Mouse (Mus musculus) duodenum, adult 2 months (tissue): ENCODE measurements around the gene Mfsd12. TPM values are rescaled to one million over a fixed set of nuclear protein-coding genes. Genes with fewer than 3 reads are reported as not detected.

ENCODE experiments used
- polyA plus RNA-seq: library from polyadenylated mRNA; depleted of rRNA; stranded (reverse); fragments of >200 nt; gene quantifications from 2 replicates; pipeline ENCODE4 v1.2.3, GENCODE M21; 2012; ENCODE audit warnings: low replicate concordance; rRNA removed

Gene Mfsd12
- 14.7 and 31.5 TPM in 2 replicates for polyA plus RNA-seq

DNA sequence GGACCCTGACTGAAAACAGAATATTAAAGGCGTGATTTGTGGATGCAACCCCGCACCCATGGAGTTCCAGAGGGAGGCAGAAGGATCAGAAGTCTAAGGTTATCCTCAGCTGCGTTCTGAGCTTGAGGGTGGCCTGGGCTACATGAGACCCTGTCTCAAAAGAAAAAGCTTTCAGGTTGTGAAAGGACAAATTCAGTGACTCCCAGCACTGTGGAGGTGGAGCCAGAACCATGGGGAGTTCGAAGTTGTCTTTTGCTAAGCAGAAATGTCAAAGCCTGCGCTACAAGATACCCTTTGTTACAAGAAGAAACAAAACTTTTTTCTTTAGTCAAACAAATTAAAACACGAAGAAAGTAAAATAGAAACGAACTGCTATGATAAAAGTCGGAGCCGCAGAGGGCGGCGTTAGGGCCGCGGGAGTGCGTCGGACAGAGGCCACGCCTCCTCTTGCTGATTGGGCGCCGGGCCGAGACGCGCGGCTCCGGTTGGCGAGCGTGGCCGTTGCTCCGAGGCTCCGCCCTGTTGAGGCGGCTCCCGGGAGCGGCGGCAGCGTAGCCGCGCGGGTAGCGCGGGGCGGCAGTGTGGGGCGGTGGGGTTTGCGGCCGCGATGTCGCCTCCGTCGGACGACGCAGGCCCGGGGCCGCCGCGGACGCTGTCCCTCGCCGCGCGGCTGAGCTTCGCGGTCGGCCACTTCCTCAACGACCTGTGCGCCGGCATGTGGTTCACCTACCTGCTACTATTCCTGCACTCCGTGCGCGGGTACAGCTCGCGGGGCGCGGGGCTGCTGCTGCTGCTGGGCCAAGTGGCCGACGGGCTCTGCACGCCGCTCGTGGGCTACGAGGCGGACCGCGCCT lies at the start of gene Mfsd12:
Gene Mfsd12, plus strand, starts transcription at position 501 of the 854 bp plus-strand sequence.

DNA sequence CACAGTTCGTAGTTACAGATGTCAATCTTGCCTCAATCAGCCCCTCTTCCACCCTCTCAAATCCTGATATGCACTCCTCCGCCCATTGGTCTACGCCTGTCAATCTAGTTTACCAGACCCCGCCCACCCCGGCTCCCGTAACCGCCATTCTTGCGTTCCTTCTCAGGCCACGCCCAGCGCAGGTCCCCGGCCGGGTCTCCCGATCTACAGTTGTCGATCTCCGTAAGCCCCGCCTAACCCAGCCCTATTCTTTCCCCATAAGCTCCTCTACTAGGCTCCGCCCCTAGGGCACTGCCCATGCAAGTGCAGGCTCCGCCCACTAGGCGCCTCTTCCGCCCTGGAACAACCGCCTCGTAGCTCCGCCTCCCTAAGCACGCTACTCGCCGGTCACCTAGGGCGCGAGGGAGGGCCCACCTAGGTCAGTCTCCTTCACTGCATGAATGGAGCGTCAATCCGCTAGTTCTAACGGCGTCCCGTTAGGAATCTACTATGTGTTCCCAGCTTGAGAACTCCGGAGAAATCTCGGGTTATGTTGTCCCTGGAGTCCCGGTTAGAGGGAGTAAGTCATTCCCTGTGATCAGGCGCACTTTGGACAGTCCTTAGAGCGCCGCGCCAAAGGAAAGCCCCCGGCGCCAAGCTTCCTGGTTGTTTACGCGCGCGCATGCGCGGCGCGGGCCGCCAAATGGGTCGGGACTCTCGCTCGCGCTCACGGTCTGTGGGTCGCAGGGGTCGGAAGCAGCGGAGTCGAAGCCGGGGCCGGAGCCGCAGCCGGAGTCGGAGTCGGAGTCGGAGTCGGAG lies 36.5 kb upstream of the Mfsd12 start, which contains the start of gene Cactin:
Gene Cactin, plus strand, starts transcription at position 554 of the 798 bp plus-strand sequence.

DNA sequence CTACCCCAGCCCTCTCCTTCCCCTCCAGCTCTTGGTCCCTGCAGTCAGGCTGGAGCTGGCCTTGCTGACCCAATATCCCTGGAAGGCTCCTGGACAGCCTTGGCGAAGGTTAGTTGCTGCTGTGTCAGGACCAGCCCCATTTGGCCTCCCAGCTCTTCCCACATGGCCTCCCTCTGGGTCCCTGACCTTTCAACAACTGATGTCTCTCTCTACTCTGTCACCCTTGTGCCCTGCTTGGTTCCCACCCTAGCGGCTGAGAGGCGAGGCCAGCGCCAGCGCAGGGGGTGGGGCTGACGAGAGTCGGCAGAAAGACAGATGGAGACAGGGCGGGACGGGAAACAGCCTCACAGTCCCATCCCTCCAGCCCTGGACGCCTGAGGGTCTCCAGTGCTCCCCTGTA lies 28.9 kb upstream of the Mfsd12 start, which contains the start of gene Tbxa2r:
Gene Tbxa2r, plus strand, starts transcription at position 346 of the 400 bp plus-strand sequence.

DNA sequence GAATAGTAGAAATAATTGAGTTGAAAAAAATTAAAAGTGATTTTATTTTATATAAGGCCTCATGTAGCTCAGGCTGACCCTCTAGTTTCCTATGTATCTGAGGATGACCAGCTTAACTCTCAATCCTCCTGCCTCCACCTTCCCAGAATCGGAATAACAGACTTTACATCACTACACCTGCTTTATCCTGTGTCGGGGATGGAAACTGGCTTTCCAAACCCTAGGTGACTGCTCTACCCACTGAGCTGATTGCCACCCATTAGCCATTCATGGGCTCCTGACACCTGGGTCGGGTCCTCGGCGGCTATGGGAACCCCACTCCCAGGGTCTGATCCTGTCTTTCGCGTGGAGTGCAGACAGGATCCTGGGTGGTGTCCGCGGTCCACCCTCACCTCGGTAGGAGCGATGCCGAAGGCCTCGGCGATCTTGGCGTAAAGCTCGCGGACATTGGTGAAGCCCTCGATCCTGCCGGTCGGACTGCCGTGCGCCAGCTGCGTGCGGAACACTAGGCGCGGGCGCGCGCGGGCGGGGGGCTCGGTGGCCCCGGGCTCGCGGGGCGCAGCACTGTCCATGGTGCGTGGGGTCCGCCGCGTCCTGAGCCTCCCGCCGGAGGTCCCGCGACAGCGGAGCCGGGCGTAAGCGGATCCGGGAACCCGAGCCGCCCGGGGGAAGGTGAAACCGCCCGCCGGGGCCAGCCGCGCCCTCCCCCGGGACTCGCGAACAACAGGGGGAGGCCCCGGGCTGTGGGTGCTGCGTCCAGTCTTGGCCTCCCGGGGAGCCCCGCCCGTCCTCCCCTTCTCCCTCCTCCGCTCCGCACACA lies 14.4 kb upstream of the Mfsd12 start, which contains the start of gene Gipc3:
Gene Gipc3, minus strand, starts transcription at position 581 of the 820 bp plus-strand sequence.

DNA sequence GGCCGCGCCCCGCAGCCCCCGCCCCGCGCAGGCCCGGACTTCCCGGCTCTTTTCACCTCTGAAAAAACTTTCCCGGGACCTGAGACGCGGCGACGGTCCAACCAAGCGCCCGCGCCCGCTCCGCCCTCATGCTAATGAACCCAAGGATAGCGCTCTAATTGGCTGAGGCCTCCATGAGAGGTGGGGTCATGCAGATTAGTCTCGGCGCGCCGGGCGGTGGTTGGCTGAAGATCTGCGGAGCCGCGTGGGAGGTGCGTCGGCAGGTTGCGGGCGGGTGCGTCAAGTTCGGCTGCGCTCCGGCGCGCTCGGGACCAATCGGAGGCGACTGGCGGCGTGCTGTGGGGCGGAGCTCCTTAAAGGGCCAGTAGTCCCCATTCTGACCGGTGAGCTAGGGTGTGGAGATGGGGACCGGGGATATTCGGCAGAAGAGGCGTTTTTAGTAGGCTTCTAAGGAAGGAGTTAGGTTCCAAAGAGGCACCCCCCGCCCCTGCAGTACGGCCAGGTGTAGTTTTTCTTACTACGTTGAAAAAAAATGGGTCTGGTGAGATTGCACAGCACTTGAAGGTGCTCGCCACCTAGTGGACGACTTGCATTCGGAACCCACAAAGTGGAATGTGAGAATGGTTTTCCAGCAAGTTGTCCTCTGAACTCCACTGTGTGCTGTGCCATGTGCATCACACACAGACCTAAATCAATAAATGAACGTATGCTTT lies 6.8 kb upstream of the Mfsd12 start, which contains the start of gene Hmg20b:
Gene Hmg20b, minus strand, starts transcription at position 130 of the 713 bp plus-strand sequence.

DNA sequence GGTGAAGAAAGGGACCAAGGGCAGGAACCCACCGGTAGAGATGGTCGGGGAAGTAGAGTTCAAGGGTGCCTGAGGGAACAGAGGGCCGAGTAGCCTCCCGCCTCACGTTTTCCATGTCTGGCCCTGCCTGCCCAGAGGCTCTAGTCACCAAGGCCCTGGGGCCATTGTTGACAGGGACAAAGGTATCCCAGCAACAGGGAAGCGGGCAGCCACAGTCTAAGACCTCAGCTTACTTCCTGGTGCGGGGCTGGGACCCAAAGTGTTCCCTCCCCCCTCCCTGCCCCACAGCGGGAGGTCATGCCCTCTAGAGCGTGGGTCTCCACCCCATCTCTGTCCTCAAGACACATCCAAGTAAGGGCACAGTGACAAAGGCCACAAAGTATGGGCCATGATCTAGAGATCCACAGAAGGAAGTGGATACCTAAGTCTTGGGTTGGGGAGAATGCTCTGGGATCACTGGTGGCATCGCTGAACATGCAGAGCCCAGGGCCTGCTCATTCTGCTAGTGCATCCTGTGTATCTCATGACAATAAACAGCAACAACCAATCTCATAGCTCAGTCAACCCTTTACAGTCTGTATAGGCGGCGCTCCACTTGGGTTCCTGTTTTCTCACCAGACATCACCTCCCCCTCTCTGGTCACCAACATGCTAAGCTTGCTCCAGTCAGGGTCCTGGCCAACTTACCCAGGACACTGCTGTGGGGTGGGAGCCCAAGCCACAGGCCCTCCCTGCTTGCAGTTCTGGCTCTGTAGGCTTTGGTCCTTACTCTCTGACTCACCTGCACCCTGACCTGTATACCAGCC lies 8.6 kb downstream of the Mfsd12 start, which contains the start of gene 4930404N11Rik:
Gene 4930404N11Rik, minus strand, starts transcription at position 145 of the 805 bp plus-strand sequence.

DNA sequence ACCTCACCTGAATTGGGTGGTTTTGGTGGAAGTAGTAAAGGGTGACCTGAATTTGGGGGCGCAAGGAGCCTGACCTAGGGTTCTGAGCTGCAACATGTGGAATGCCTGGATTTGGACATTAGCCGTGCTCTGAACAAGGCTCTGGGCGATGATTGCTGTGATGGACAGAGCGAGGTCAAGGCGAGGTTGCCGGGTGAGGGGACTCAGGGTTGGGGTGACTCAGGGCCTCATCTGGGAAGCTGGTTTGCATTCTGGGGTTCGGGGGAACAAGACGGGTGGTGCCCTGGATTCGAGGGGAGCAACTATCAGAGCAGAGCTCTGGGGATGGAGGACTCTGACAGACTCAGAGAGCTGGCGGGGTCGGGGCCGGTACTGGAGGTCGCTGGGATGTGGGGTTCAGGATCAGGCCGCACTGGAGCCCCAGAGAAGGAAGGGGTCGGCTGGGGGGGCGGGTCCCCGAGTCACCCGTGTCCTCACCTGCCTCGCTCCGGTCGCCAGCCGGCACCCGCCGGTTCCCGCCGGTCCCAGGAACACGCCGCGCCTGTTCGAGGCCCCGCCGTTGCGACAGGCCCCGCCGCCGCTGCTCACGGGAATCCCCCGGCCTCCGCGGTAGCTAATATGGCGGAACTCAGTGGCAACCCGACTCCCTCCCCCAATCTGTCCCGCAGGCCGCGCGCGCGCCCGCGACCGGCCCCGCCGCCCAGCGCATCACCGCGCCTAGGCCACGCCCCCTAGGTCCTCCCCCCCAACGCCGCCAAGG lies 20.7 kb downstream of the Mfsd12 start, which contains the start of gene Fzr1:
Gene Fzr1, minus strand, starts transcription at position 724 of the 760 bp plus-strand sequence.

DNA sequence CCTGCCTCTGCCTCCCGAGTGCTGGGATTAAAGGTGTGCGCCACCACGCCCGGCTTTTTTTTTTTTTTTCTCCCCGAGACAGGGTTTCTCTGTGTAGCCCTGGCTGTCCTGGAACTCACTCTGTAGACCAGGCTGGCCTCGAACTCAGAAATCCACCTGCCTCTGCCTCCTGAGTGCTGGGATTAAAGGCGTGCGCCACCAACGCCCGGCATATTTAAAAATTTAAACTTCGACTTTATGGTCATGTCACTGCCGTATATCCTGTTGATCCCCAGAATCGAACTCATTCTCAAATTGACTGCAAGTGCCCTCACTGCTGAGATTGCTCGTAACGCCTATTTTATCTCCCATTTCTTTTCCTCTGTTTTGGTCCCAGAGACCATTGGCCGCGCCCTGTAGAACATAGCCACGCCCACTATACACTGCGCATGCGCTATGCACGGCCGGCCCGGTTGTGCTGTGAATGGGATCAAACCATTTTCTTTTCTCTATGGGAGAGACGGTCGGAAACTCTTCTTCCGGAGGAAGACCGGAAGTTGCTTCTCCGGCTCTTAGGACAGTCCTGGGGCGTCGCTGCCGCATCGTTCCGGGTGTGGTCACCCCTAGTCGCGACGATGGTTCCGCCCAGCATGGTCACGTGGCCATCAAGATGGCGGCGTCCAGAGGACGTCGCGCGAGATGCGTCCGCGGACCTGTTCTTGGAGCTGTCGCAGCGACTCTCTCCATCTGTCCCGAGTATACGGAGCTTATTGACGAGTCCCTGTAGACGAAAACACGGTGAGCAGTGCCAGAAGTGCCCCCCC lies 26.7 kb downstream of the Mfsd12 start, which contains the start of the genes Dohh and Gm48551:
Gene Dohh, plus strand, starts transcription at position 627 of the 803 bp plus-strand sequence.
Gene Gm48551, plus strand, starts transcription at position 665 of the 803 bp plus-strand sequence.

DNA sequence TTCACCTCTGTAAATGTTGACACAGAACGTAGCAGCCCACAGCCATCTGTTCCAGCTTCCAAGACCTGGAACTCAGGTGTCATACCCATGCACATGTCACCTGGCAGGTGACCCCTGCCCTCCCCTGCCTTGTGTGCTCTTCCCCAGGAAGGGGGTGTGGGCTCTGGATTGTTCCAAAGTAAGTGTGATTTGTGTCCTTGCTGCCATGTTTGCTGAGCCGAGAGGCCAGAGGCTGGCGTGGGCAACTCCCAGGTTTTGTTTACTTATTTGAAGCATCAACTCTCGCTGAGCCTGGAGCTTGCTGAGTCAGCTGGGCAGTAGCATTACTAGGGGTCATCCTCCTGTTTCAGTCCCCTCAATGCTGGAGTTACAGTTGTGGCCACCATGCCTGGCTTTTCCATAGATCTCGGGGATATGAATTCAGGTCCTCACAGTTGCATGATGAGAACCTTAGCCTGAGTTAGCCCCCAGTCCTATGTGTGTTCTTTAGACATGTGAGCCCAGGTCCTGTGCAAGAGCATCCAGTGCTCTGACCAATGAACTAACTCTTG lies 31.3 kb downstream of the Mfsd12 start, which contains the start of gene Gm48552:
Gene Gm48552, plus strand, starts transcription at position 501 of the 551 bp plus-strand sequence.

DNA sequence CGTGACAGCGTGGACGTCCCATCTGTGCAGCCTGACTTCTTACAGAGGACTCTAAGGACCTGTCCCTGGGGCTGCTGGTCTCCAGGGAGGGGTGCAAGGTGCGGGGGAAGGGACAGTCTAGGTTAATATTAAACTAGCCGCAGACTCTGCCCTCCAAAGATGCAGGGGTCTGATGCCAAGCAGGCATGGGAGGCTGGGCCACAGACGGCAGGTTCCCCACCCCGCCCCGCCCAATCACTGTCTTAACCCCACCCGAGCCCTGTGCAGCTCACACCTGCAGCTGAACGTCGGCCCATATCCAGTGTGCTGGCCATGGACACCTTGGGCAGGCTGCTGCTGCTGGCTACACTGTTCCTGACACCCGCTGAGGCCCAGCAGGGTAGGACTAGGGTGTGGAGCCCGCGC lies 35.5 kb downstream of the Mfsd12 start, which contains the start of gene Smim24:
Gene Smim24, plus strand, starts transcription at position 271 of the 405 bp plus-strand sequence.

Other genes with a start within 250 kb of the Mfsd12 start
- 88.4 and 143 TPM in 2 replicates for gene Zbtb7a, start 222.3 kb upstream of the Mfsd12 start, polyA plus RNA-seq
- 37.3 and 44.2 TPM in 2 replicates for gene Pias4, start 189.6 kb upstream of the Mfsd12 start, polyA plus RNA-seq
- gene Eef2, start 180.9 kb upstream of the Mfsd12 start, polyA plus RNA-seq = 846 and 1,140 TPM in 2 replicates
- gene Dapk3, start 174.5 kb upstream of the Mfsd12 start, polyA plus RNA-seq = 72.2 and 244 TPM in 2 replicates
- not detected in 2 replicates for gene 4930442H23Rik, start 173.6 kb upstream of the Mfsd12 start, polyA plus RNA-seq
- not detected in 2 replicates for gene Nmrk2, start 155.4 kb upstream of the Mfsd12 start, polyA plus RNA-seq
- gene Atcay, start 126.7 kb upstream of the Mfsd12 start, polyA plus RNA-seq = 0.55 and 0.60 TPM in 2 replicates
- gene Zfr2, start 124.3 kb upstream of the Mfsd12 start, polyA plus RNA-seq = 9.4 and 11.0 TPM in 2 replicates
- 6.3 and 7.7 TPM in 2 replicates for gene Matk, start 104.6 kb upstream of the Mfsd12 start, polyA plus RNA-seq
- 168 and 195 TPM in 2 replicates for gene Mrpl54, start 90.6 kb upstream of the Mfsd12 start, polyA plus RNA-seq
- gene Apba3, start 90.5 kb upstream of the Mfsd12 start, polyA plus RNA-seq = 133 and 217 TPM in 2 replicates
- 181 and 192 TPM in 2 replicates for gene Tjp3, start 65.9 kb upstream of the Mfsd12 start, polyA plus RNA-seq
- 40.1 and 52.6 TPM in 2 replicates for gene Pip5k1c, start 64.5 kb upstream of the Mfsd12 start, polyA plus RNA-seq
- 18.0 and 21.0 TPM in 2 replicates for gene Cactin, start 36.4 kb upstream of the Mfsd12 start, polyA plus RNA-seq
- 10.9 and 12.5 TPM in 2 replicates for gene Tbxa2r, start 28.8 kb upstream of the Mfsd12 start, polyA plus RNA-seq
- gene Gipc3, start 14.2 kb upstream of the Mfsd12 start, polyA plus RNA-seq = 1.3 and 1.4 TPM in 2 replicates
- 221 and 244 TPM in 2 replicates for gene Hmg20b, start 7.0 kb upstream of the Mfsd12 start, polyA plus RNA-seq
- 9.2 and 36.1 TPM in 2 replicates for gene 4930404N11Rik, start 8.3 kb downstream of the Mfsd12 start, polyA plus RNA-seq
- gene Fzr1, start 21.0 kb downstream of the Mfsd12 start, polyA plus RNA-seq = 85.3 and 131 TPM in 2 replicates
- 83.2 and 110 TPM in 2 replicates for gene Dohh, start 26.9 kb downstream of the Mfsd12 start, polyA plus RNA-seq
- gene Gm48551, start 27.0 kb downstream of the Mfsd12 start, polyA plus RNA-seq = 1.3 and 3.5 TPM in 2 replicates
- 4.4 and 4.7 TPM in 2 replicates for gene Gm48552, start 31.5 kb downstream of the Mfsd12 start, polyA plus RNA-seq
- 6,225 and 12,735 TPM in 2 replicates for gene Smim24, start 35.6 kb downstream of the Mfsd12 start, polyA plus RNA-seq
- gene Nfic, start 98.1 kb downstream of the Mfsd12 start, polyA plus RNA-seq = 14.0 and 23.5 TPM in 2 replicates
- 3.8 and 8.4 TPM in 2 replicates for gene Celf5, start 125.2 kb downstream of the Mfsd12 start, polyA plus RNA-seq
- gene Ncln, start 138.9 kb downstream of the Mfsd12 start, polyA plus RNA-seq = 449 and 530 TPM in 2 replicates
- 1.6 and 4.8 TPM in 2 replicates for gene S1pr4, start 142.6 kb downstream of the Mfsd12 start, polyA plus RNA-seq
- 1.3 and 1.6 TPM in 2 replicates for gene Gna15, start 166.7 kb downstream of the Mfsd12 start, polyA plus RNA-seq
- gene Gna11, start 187.7 kb downstream of the Mfsd12 start, polyA plus RNA-seq = 397 and 652 TPM in 2 replicates
- 1,935 and 3,654 TPM in 2 replicates for gene Aes, start 202.0 kb downstream of the Mfsd12 start, polyA plus RNA-seq
- gene Tle2, start 217.1 kb downstream of the Mfsd12 start, polyA plus RNA-seq = 18.3 and 66.9 TPM in 2 replicates
- gene Tle6, start 243.6 kb downstream of the Mfsd12 start, polyA plus RNA-seq = 6.1 and 27.7 TPM in 2 replicates
- 0.40 and 0.58 TPM in 2 replicates for gene BC025920, start 248.8 kb downstream of the Mfsd12 start, polyA plus RNA-seq